Mouse (Mus musculus) 3134 (cell line): ENCODE measurements around the gene Lrig3.

ENCODE experiments used
- DNase-seq: peaks from one replicate; pipeline ENCODE4 v3.0.0-alpha.2; 2011; ENCODE audit warnings: low spot score; ENCODE audit not compliant: insufficient read length; ENCODE audit errors: extremely low read depth

Gene Lrig3

DNA sequence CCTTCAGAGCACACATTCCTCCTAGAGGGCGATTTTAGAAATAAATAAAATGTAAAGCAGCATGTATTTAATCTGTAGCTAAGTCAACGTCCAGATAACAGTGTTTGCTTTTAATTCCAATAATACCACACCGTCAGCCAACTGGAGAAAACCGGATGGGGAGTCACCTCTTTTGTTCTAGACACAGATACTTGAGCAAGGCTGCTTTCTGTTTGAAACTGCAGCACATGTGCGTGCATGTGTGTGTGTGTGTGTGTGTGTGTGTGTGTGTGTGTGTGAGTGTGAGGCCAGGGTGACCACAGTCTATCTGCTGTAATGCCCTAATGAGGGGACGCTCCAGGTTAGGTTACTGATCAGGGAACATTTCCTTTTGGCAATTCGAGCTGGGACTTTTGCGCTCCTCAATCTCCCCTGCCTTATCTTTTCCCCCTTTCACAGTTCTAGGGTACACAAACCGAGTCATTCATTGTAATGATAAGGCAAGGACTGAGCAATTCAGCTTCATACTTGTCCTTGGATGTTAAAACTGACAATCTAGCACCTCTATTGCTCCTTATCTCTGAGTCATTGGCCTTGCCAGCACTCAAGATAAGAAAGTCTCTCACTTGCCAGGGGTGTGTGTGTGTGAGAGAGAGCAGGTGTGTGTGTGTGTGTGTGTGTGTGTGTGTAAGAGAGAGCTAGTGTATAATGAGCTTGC lies 4.4 kb upstream of the Lrig3 start:
- DNase-seq: no peak

- DNase-seq: no peak
These were observed 1.3 kb upstream of the Lrig3 start for GRCm38 (mm10) chr10:125964709-125965108.

DNA sequence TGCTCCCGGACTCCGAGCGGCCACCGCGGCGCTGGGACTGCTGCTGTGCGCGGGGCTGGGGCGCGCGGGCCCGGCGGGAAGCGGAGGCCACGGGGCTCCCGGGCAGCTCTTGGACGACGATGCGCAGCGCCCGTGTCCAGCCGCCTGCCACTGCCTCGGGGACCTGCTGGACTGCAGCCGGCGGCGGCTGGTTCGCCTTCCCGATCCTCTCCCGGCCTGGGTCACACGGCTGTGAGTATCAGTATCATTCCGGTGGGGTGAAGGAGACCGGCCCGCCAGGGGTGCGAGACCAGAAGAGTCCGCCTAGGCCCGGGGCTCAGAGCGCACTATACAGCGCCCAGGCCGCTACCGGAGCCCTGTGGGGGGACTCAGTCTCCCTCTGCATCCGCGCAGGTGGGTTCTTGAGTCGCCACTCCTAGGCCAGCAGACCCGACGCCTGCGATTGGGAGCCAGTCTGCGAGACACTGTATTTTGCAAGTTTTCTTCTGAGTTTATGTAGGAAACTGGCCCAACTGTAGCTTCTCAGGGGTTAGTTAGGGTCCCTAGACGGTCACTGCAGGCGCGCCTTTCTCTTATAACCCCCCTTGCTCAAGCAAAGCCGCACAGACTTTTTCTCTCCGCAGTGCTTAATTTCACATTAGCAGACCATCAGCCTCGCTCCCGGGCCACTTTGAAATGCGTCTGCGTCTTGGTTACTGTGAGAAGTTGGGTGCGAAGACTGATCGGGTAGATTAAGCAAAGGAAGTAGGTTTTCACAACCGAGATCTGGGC lies 698 bp downstream of the Lrig3 start:
- peak; percentile 76 for DNase-seq

GRCm38 (mm10) chr10:125967436-125968160 lies 1.6 kb downstream of the Lrig3 start:
- peak; percentile 10 for DNase-seq

DNA sequence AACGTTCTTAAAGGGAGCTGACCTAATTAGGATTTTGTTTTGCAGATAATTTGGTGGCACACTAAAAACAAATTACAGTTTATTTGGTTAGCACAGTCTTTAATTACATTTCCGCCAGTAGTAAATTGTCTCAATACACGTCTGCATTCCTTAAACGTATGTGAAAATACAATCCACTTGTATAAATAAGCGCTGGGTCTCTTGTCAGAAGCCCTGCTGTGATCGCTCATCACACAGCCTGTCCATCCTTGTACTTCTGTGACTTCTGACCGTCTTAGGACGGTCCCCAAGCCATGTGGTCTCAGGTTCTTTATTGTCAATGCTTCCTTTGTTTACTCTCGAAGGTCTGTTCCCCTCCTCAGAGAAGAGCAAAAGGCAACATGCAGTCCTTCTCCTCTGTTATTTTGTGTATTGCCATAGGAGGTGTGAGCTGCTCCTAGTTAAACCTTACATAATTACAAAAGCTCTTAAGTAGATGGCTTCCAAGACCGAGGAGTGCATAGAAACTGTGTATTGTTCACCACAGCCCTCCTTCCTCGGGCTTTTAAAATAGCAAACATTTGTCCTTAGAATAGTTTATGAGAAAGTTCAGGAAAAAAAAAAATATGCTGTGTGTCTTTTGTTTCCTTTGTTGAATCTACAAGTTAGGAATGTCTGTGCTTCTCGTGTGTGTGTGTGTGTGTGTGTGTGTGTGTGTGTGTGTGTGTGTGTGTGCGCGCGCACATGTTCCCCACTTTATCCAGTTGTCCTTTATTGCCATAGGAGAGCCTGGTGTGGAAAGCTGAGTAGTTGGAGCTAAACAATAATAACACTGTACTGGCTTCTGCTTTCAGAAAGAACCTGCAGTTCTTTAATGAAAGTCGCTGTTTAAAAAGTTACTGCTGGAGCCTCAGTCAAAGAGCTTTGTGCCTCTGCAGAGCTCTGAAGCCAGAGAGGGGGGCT lies 2.5 kb downstream of the Lrig3 start:
- DNase-seq: no peak

DNA sequence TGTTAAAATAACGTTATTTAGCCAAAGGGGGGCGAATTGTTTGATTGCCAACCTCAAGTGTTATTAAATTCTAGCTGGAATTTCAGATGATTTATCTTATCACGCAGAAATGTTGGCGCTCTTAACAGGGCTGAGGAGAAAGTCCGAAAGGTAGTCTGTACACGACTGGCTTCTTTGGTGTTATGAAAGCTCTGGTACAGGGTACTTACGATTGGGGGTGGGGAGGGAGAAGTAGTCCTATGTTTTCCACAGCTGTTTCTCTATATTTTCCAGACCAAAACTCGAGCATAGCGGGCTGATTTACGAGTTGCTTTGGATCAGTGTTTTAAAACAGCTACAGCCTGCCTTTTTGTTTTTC lies 3.1 kb downstream of the Lrig3 start:
- no peak for DNase-seq

DNA sequence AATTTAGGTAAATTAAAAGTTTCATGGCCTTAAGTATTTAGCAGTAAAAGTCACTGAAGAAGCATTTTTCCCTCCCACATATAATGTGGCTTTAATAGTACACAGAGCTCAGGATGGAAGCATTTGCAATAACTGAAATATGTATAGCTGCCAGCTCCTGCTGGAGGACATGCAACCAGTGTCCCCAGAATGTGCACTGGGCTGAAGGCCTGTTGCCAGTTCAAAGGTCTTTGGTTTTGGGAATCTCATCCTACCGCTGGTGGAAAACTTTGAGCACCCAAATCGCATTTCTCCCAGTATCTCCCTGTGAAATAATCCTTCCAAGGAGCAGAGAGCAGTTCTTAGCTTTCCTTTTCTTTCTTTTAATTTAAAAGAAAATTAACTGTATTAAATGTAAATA lies 4.1 kb downstream of the Lrig3 start:
- no peak for DNase-seq

DNA sequence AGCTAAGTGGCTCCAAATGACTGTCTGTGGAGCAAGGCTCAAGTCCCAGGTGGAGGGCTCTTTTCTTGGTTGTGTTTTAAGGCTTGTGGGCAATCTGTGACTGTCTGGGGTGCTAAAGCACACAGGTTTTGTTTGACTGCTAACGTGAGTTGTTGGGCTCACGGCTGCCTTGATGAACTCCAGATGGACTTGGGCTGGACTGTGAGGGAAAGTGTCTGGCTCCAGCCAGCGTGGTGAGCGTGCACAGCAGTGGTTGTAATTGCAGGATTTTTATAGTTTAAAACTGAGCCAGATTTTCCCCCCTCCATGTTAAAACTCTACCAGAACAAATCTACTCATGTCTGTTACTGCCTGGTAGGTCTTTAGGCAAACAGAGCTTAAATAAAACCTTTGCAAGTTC lies 4.5 kb downstream of the Lrig3 start:
- DNase-seq: no peak

DNA sequence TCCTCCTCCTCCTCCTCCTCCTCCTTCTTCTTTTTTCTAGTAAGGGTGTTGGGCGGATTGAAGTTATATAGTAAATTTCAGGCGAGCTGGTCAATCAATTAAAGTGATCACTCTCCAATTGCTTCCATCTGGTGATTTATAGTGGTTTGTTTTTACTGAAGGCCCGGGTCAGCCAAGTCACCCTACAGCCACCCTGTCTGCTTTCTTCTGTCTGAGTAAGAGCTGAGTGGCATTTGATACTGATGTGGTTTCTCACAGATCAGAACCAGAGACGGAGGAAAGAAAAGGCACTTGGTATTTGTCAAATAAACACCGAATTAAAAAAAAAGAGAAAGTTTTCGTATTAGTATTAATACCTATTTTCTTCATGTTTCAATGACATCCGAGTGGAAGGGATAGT lies 7.8 kb downstream of the Lrig3 start:
- DNase-seq: no peak

DNA sequence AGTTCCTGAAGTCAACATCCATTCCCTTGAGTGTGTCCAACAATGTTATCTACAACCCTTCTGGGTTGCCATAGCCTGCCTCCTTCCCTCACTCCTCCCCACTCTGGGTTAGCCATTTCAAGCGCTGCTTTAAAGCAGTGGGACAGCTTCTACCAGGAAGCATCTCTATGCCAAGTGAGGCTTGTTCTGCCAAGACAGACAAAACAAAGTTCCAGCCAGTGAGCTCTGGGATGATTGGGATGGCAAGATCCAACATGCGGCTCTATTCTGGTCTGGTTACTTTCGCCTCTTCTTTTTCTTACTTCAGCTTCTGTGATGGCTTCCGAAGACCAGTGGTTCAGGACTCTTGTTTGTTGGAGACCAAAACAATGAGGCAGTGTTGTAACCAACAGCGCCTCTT lies 16.0 kb downstream of the Lrig3 start:
- DNase-seq: no peak

- no peak for DNase-seq
These were observed 18.6 kb downstream of the Lrig3 start for GRCm38 (mm10) chr10:125984473-125985035.

DNA sequence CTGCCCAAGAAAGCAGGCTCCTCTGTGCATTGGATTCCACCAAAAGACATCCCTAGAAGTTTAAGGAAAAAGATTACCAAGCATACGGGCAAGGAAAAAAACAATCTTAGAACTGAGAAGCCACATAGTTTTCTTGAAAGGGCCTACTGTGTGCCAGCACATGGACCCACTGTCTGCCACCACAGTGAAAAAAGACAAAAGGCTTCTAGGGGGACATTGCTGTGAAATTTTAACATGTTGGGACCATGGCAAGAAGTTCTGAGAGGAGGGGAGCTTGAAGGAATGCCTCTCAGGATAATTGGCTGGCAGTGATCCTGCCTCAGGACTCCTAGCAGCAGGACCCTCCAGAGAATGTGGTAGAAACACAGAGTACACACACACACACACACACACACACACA lies 19.8 kb downstream of the Lrig3 start:
- DNase-seq: no peak

- DNase-seq: no peak
These were observed 20.5 kb downstream of the Lrig3 start for GRCm38 (mm10) chr10:125986443-125986842.

DNA sequence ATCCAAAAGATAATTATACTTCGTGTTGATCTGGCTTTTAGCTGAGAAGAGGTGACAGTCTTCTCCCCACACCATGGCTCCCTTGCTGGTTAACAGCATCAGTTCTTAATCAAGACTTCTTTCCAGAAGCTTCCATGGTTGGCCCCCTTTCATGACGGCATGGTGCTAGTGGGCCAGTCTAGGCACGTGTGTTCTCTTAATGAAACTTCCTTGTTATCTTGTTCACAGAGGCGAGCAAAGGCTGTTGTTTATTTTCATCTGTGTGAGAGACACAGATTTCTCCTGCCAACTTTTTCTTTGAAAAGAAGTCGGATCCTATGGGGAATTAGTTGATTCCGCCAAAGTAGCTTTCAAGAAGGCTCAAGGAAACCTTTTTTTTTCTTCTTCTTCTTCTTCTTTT lies 21.3 kb downstream of the Lrig3 start:
- no peak for DNase-seq

DNA sequence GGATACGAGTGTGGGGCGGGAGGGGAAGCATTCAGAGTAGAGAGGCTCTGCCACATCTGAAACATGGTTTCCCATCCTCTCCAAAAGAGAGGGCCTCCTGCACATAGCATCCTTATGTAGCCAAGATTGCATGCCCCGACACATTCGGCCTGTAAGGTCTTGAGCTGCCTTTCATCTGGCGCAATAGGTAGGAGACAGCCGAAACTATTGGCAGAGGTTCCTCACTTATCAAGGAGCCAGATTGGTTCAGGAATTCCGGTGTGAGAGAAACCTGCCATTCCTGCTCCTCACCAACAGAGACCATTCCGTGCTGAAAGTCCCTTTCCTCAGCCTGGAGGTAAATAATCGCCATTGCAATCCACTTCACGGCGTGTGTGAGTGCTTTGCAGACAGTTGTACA lies 22.1 kb downstream of the Lrig3 start:
- DNase-seq: no peak

DNA sequence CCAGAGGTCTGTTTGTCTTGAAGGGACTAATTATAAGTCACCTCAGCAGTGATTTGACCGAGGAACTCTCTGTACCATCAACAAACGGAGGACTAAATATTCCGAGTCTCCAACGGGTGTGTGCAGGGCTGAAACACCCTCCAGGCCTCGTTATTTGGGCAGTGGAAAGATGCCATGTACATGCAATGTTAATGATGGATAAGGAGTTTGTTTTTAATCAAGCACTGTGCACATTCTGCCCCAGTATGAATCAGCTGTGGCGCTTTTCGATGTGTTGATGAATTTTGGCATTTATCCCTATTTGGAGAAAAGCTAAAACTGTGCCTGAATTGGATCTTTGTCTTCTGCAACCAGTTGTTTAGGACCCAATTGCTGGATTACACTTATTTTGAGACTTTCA lies 23.9 kb downstream of the Lrig3 start:
- DNase-seq: no peak

- no peak for DNase-seq
These were observed 24.4 kb downstream of the Lrig3 start for GRCm38 (mm10) chr10:125990394-125990793.

DNA sequence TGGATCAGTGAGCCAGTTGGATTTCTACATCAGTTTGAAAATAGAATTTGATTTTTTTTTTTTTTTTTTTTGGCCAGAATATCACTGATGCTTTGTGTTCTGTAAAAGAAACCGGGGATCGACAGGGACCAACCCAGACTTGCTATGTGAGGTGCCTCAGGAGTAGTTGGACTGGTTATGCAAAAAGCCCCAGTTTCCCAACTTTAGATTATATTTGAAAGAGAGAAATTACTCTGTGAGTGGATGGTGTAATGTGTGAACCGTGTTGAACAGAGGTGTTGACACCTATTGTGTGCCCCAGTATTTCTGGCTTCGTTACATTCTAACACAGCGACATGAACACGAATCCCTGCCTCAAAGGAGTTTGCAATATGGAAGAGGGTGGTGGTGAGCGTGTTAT lies 25.9 kb downstream of the Lrig3 start:
- DNase-seq: no peak

DNA sequence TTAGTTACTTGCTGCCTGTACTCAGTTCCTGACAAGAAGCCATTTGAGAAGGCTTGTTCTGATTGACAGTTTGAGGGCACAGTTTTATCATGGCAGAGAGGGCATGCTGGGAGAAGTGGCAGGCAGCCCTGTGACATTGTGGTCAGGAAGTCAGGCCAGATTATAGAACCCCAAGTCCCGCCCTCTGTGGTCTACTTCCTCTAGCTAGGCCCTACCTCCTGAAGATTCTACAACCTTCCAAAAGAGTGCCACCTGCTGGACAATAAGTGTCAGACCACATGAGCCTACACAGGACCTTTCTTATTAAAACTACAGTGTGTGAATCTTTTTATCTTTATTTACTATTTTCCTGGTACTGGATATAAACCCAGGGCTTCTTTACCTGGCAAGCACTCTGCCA lies 28.9 kb downstream of the Lrig3 start:
- peak; percentile 59 for DNase-seq

DNA sequence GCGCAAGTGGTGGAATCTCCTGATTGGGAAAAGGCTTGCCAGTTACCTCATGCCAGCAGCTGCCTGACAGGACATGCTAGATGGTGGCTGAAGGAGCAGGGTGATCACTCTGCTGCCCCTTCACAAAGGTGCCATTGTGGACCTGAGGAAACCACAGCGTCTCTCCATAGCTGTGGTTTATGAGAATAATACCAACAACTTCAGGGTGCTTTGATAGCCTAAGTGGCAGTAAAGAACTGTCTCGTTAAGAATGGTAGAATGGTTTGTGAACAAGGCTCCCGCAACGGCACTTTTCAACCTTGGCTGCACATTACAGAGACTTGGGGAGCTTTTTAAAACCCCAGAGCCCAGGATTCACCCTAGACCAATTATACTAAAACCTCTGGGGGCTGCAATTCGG lies 29.7 kb downstream of the Lrig3 start:
- DNase-seq: no peak
